Mouse (Mus musculus): Measurements from ENCODE around the gene Dglucy. TPM values are rescaled to one million over a fixed set of nuclear protein-coding genes. Genes with fewer than 3 reads are reported as not detected.

Gene Dglucy
- total RNA-seq, 4 experiments from 2014 or later, result 20.8 to 28.3 (median 26.4) TPM

DNA sequence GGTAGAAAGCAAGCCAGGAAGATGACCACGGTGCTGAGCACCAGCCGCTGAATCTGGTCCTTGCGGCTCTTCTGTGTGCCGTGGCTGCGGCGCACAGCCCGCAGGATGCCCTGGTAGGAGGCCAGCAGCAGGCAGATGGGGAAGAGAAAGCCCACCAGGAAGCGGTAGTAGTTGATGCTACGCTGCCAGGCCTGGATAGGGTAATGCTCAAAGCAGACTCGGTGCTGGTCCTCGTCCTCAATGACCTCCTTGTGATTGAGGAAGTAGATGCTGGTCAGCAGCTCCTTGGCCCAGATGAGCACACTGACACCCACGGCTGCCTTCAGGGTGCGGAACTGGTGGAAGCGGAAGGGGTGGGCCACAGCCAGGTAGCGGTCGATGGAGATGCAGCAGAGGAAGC, 99.7 kb downstream of the Dglucy start:
- DNase-seq (ENCODE audit: low spot score in 2 of 2), result no peak

GRCm38 (mm10) chr12:100883168-100883567, 104.3 kb downstream of the Dglucy start:
- no peak for DNase-seq (ENCODE audit: low spot score in 2 of 2)

DNA sequence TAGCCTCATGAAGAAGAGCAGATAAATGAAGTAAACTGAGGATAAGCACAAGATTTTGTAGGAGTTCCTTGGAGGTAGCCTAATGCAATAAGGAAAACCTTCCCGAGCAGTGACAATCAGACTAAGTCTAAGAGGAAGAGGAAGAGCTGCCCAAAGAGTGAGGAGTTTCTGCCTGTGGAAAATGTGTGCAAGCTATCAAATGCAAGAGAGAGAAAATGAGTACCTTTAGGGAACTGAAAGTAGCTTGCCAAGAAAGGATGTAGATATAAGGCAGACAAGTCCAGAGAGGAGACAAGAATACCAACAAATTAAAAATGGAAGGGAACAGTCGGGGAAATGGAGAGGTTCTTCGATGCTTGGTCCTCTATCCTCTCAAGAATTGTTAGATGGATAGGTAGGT, 106.7 kb downstream of the Dglucy start:
- DNase-seq (ENCODE audit: low spot score in 2 of 2), result no peak

DNA sequence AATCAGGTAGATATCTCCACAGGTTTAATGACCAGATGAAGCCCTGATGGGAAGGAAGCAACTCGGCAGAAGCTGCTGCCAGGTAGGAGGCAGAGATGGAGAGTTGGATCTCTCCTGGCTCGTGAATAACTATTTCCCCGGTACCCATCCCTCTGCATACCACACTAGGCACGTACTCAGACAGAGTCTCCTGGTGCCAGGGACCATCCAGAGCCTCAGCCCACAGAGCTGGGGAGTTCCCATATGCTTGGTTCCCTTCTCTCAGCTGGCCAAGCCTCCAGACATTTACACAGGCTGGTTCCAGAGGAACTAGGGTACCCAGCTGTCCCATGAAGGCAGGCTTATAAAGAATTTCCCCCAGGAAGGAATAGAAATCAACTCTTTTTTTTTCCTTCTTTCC, 108.0 kb downstream of the Dglucy start:
- no peak for DNase-seq (ENCODE audit: low spot score in 2 of 2)

DNA sequence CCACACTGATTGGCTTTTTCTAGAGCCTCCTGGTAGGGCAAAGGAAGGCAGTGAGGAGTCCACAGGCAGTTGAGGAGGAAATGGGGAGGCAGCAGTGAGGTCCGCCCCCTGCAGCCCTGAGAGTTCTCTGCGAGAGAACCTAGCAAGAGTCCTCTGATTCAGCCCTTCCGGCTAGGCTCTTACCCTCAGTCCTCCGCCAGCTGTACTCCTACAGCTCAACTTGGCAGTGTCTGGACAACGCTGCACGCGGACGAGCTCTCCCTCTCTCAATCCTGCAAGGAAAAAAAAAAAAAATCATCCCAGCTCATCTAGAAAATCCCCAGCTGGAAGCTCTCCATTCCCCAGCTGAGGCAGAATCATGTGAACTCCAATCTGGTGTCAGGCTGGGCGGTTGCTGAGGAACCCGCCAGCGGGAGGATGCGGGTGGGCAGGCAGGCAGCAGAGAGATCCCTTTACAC, 109.0 kb downstream of the Dglucy start:
- DNase-seq (ENCODE audit: low spot score in 2 of 2), result peak in 1 of 2 experiments; percentile 16

GRCm38 (mm10) chr12:100890548-100890947, 111.7 kb downstream of the Dglucy start:
- DNase-seq (ENCODE audit: low spot score in 2 of 2), result no peak

GRCm38 (mm10) chr12:100895504-100895903, 116.6 kb downstream of the Dglucy start:
- no peak for DNase-seq (ENCODE audit: low spot score in 2 of 2)

GRCm38 (mm10) chr12:100896661-100897060, 117.8 kb downstream of the Dglucy start:
- no peak for DNase-seq (ENCODE audit: low spot score in 2 of 2)

DNA sequence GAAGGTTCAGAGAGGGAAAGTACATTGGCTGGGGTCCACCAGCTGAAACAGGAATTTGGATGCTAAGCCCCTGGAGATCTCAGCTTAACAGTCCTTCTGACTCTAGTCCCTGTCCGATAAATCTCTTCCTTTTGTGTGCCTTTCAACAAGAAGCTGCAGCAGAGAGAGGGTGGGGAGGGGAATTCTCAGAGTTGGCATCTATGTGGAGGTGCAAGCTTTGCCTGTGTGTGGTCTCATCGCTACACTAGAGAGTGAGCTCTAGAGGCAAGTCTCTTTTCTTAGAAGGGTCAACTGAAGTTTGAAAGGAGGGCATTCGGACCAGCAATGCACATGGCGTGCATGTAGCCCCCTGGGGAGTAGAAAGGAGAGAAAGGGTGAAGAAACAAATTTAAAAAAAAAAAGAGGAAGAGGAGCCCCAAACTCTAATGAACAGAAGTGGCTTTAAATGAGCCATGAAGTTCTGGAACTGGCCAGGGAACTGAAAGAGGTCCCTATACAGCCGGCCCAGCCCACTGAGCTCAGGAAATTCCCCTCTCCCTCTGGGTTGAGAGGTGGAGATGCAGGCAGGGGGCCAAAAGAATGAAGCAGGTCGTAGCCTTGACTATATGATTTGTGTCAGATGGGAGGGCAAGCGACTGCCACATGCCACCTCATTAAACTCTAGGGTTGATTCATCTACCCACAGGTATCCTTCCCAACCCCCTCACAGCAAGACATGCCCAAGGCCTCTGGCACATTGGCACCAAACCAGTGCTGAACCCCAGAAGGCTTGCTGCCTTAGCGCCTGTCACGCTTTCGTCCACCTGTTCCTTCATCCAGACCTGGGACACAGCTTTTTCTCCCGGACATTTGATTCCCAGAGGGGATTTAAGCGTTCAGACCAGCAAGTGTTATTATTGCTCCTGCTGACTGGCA, 119.1 kb downstream of the Dglucy start:
- no peak for DNase-seq (ENCODE audit: low spot score in 2 of 2)

DNA sequence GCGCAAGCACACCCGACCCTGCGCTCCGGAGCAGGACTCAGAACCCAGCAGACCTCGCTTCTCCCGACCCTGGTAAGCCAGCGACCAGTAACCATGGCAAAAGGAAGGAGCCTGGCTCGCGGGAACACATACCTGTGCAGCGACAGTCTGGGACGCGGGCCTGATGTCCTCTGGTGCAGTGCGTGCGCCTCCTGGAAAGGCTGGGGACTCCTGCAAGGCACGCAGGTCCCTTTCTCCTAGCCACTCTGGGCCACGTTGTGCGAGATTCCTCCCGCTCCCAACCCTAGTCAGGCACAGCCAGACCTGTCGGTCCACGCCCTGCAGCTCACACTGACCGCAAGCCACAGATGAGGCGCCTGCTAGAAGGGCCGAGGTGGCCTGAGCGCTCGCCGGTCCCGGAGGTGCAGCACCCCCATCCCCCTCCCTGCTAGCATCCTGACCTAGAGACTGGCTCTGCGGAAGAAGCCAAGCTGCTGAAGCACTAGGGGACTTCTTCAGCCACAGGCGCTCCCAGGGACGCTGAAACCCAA, 120.3 kb downstream of the Dglucy start:
- no peak for DNase-seq (ENCODE audit: low spot score in 2 of 2)

GRCm38 (mm10) chr12:100900901-100901300, 122.0 kb downstream of the Dglucy start:
- no peak for DNase-seq (ENCODE audit: low spot score in 2 of 2)

GRCm38 (mm10) chr12:100901386-100901785, 122.5 kb downstream of the Dglucy start:
- DNase-seq (ENCODE audit: low spot score in 2 of 2), result no peak

- no peak for DNase-seq (ENCODE audit: low spot score in 2 of 2)
Observed at GRCm38 (mm10) chr12:100903761-100904160, 124.9 kb downstream of the Dglucy start.

GRCm38 (mm10) chr12:100906861-100907260, 128.0 kb downstream of the Dglucy start:
- no peak for DNase-seq (ENCODE audit: low spot score in 2 of 2)

DNA sequence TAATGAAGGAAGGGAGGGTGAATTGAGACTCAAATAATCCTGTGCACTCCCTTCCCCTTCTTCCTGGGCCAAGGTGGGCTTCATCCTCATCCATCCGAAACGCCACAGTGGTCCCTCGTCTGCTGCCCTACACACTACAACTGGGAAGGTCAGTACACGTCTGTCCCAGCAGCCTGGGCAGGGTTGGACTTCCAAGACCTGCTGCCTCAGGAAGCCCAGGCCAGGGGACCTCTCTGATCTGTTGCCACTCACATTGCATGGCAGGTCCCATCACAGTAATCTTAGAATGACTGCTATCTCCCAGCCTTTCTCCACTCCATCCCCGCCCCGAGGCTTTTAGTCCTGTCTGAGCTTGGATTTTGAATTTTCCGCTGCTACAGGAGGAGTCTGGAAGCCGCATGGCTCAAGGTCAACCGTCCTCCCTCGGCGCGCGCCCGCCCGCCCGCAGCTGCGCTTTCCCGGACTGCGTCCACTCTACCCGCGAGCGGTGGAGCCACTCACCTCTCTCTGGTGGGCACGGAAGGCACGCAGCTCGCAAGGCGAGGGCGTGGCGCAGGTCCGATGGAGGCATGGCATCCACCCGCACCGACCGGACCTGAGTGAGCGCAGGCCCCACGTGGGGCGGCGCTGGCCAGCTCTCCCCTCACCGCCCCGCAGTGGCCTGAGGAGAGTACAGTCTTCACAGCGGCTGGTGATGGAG, 128.9 kb downstream of the Dglucy start, which contains the start of gene Gpr68:
Gpr68 (minus strand) TSS at position 601 of the 700 bp plus-strand sequence.
- DNase-seq (ENCODE audit: low spot score in 2 of 2), result no peak

- no peak for DNase-seq (ENCODE audit: low spot score in 2 of 2)
Observed at GRCm38 (mm10) chr12:100908298-100909034, 129.6 kb downstream of the Dglucy start.

DNA sequence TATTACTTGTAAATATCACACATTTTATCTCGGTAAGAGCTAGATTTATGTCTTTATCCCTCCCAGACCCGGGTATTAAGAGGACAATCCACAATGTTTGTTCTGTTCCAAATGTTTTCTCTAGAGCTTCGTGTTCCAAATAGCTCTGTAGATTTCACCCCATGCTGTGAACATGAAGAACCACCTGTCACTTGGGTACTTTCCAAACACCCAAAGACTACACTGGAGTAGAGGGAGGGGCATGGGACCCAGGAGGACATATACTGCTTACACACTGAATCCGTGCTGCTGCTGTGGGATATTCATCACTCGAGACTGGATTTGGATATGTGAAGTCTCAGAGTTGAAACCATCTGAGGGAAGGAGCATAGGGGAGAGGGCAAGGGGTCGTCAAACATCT, 130.9 kb downstream of the Dglucy start:
- no peak for DNase-seq (ENCODE audit: low spot score in 2 of 2)

DNA sequence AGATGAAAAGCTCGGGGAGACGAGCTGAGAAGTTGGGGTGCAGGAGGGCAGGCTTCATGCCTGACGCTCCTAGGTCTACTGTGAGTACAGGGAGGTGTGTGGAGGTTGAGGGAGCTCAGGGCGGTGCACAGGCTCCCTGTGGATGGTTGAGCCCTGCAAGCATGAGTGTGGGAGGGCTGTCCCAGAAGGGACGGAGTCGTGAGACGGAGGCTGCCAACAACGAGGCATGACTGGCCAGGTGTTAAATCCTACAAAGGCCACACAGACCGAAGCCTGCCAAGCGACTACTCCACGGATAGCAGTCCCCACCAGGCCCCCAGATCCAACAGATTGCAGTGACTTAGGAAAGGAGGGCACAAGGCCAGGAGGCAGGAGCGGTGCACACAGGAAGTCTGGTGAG, 131.9 kb downstream of the Dglucy start:
- DNase-seq (ENCODE audit: low spot score in 2 of 2), result no peak

DNA sequence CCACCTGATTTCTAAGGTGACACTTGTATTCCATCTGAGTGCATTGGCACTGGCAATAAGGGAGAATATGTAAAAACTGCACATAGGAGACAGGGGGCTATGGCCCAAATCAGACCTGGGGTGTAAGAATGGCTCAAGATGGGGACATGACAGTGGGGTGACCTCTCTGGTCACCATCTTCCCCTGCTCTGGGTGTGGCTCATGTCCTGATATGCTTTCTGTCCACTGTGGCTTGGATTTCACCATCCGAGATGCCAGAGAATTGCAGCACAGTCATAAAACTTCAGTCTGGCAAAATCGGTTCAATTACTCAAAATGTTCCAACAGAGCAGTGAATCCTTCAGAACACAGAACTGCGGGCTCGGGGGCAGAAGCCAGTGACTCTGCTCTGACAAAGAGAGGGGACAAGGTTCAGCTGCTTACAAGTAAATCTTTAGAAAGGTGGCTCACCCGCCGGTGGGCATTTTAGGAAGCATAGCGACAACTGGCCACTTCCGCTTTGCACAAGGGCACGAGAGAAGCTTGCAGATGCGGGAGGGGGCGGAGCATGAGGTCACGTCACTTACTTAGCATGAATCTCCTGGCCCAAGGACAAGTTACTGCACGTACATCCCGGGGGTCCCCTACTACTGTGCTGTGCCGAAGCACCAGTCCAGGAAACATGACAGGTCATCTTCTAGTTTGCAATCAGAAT, 145.9 kb downstream of the Dglucy start:
- DNase-seq (ENCODE audit: low spot score in 2 of 2), result no peak

DNA sequence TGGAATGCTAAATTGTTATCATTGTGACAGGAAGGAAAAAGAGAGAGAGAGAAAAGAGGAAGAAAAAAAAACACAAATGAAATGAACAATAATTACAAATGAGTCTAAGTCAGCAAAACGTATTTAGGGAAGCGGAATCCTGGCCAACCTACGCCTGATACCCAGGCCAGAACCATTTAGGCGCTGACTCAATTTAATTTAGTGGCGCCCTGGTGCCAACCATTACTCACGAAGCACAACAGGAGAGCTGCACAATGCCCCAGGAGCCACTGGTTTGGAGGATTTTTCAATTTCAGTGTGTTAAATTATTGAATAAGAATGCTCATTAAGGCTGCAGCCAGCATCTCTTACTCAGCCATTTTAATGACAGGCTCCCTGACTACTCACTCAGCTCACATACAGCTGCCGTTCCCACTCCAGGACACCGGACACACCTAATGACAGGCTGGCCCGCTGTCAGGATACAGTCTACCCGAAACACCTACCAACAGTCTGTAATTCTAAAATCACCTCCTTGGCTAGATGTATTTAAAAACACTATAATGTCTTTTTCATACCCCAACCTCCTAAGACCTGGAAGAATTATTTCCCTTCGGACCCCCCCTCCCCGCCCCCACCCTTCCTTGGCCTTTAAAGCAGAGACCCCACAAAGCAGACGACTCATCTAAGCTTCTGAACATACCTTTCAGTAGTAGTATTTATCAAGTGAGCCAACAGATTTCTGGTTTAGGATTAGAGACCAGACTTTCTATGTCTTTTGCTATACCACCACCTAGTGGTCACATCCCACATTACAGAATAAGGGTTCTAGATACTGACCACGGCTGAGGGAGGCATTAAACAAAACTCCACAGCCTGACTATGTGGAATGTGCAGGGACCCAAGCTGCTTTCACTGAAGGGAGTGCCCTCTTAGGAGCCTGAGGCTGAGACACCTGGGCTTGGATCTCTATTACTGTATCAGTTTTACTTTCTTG, 147.1 kb downstream of the Dglucy start:
- no peak for DNase-seq (ENCODE audit: low spot score in 2 of 2)
